Mouse (Mus musculus): ENCODE data around the gene Ints3.
"Not testable (repeated sequence)": the region's sequence is repeated elsewhere in the genome, so short reads cannot be mapped to it uniquely, and the experiment has no call there.

The Ints3 gene

DNA sequence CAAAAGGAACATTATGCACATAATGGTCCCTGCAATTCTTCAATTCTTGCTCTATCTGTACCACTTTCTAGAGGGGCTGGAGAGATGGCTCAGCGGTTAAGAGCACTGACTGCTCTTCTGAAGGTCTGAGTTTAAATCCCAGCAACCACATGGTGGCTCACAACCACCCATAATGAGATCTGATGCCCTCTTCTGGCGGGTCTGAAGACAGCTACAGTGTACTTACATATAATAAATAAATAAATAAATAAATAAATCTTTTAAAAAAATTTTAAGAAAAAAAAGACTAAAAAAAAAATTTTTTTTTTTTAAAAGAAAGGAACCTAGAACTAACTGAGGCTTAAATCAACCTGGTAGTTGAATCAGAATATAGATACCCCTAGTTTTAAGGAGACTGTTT lies 90.6 kb downstream of the Ints3 start:
- not testable (repeated sequence) for DNase-seq
